Mouse (Mus musculus) gastrocnemius, postnatal 10 days (tissue): Measurements from ENCODE around the gene Taf4. TPM values are rescaled to one million over a fixed set of nuclear protein-coding genes. Genes with fewer than 3 reads are reported as not detected.

ENCODE experiments used
- total RNA-seq, 2 experiments: library from RNA; stranded (reverse); gene quantifications; 2 replicates each; pipeline ENCODE4 v1.2.3; 2021

The Taf4 gene
- total RNA-seq, 2 experiments from 2014 or later, result 9.9 to 13.3 TPM

Other genes with a start within 250 kb of the Taf4 start
- 10 to 100 TPM; 44.1 to 46.2 TPM for gene Lsm14b, start 48.3 kb upstream of the Taf4 start, total RNA-seq
- 100 to 1,000 TPM; 169 to 170 TPM for gene Psma7, start 65.8 kb upstream of the Taf4 start, total RNA-seq
- gene Ss18l1, start 65.9 kb upstream of the Taf4 start, total RNA-seq, result 1 to 10 TPM; 2.8 to 3.6 TPM
- 10 to 100 TPM; 10.4 to 12.1 TPM for gene Mtg2, start 93.9 kb upstream of the Taf4 start, total RNA-seq
- under 1 TPM; 0.29 to 0.42 TPM for gene Hrh3, start 127.8 kb upstream of the Taf4 start, total RNA-seq
- 10 to 100 TPM; 18.1 to 21.5 TPM for gene Osbpl2, start 142.7 kb upstream of the Taf4 start, total RNA-seq
- 100 to 1,000 TPM in 1 of 2 experiments, 10 to 100 TPM in 1; 97.8 to 108 TPM for gene Adrm1, start 194.8 kb upstream of the Taf4 start, total RNA-seq
- 10 to 100 TPM; 22.5 to 25.9 TPM for gene Lama5, start 249.2 kb upstream of the Taf4 start, total RNA-seq